Mouse (Mus musculus) c-Kit-positive CD71-negative TER-119-negative erythroid progenitor cells, embryonic 14.5 days (primary cell): ENCODE measurements around the gene Fam207a.

ENCODE experiments used
- DNase-seq: peaks from one replicate; pipeline ENCODE4 v3.0.0-alpha.2; 2013; ENCODE audit warnings: low read depth

Fam207a gene

GRCm38 (mm10) chr10:77515385-77516348, at the start of gene Fam207a:
Gene Fam207a (minus strand): TSS chr10:77515785.
- peak; percentile 90 for DNase-seq

DNA sequence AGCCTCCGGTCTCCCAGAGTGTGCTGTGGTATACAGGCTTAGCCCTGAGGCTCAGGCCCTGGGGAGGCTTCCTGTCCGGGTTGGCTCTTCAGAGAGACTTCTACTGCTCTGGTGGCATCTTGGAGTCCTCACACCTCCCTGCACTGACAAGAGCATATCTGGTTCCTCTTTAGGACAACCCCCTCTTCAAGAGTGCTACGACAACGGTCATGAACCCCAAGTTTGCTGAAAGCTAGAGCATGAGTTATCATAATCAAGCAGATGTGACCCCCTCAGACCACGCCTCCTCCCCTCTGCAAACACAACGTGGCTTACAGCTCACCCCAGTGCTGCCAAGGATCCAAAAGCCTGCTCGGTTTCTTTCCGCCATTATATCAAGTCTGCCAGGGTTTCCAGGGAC, 49.4 kb upstream of the Fam207a start:
- no peak for DNase-seq

GRCm38 (mm10) chr10:77561508-77561907, 45.9 kb upstream of the Fam207a start:
- DNase-seq: no peak

GRCm38 (mm10) chr10:77560830-77561229, 45.2 kb upstream of the Fam207a start:
- DNase-seq: no peak

DNA sequence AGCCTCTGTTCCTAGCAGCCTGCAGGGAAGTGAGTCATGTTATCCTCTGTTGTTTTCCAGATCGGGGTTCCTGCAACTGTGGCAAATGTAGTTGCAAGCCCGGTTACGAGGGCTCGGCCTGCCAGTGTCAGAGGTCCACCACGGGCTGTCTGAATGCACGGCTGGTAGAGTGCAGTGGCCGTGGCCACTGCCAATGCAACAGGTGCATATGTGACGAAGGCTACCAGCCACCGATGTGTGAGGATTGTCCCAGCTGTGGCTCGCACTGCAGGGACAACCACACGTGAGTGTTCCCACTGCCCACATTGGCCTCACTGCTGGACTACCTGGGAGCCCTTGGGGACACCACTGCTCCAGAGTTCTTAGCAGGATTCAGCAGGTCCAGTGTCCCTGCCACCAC, 44.5 kb upstream of the Fam207a start:
- no peak for DNase-seq

DNA sequence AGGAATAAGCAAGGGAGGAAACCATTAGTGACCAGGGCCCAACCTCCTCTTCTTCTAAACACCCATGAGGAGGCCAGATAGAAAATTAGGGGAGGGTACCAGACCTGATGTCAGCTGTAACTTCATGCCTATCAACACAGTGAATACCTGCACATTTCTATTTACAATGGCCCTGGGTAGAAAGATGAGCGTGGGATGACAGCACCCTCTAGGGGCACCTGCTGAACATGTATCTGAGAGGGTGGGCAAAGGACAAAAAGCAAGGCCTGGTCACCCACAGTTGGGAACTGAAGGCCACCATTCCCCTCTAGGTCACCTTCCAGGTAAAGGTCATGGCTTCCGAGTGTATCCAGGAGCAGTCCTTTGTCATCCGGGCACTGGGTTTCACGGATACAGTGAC, 42.1 kb upstream of the Fam207a start:
- DNase-seq: no peak

DNA sequence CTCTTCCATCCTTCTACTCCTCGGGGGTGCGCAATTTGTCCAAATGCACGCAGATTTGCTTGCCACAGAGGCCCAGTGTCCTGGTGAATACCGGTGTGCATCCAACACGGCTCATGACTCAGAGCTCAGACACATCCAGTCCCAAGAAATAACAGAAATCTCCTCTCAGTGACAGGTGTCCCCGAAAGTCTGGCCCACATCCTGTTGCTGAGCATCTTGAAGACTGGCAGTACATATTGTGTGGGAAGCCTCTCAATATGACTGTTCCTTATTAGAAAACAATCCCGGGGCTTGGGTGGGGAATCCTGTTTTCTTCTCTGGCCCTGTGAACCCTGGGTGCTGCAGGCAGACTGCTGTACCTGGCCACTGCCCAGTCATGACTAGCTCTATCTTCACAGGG, 41.0 kb upstream of the Fam207a start:
- DNase-seq: no peak

- DNase-seq: no peak
Measured at GRCm38 (mm10) chr10:77554918-77555317, 39.3 kb upstream of the Fam207a start.

GRCm38 (mm10) chr10:77553285-77553684, 37.7 kb upstream of the Fam207a start:
- no peak for DNase-seq

- DNase-seq: no peak
Measured at GRCm38 (mm10) chr10:77552162-77552561, 36.6 kb upstream of the Fam207a start.

DNA sequence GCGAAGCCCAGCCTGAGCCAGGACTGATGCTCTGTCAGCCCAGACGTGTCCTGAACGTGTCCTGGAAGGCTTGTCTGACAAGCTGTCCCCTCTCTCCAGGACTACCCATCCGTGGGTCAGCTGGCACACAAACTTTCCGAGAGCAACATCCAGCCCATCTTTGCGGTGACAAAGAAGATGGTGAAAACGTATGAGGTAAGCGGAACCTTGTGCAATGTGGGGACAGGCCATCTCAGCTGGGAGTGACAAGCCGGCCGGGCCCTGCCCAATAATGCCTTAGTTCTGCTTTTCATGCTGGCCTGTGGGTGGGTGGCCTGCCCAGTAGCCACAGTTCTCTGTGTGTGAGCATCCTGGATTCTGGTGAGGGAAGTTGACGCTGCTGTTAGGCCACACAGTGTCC, 35.3 kb upstream of the Fam207a start:
- DNase-seq: no peak

- DNase-seq: no peak
Measured at GRCm38 (mm10) chr10:77548576-77548975, 33.0 kb upstream of the Fam207a start.

GRCm38 (mm10) chr10:77544916-77545315, 29.3 kb upstream of the Fam207a start:
- no peak for DNase-seq

DNA sequence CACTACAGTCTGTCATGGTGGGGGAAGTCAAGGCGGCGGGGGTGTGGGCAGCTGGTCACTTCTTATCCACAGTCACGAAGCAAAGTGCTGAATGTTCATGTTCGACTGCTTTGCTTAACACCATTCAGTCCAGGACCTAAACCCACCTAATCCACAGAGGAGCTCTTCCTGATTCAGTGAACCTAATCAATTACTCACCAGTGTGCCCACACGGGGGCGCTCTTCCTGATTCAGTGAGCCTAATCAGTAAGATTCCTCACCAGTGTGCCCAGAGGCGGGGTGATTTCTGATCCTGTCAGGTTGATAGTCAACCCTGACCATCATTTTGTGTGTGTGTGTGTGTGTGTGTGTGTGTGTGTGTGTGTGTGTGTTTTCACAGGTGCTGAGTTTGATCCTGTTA, 27.6 kb upstream of the Fam207a start:
- DNase-seq: peak; percentile 58

GRCm38 (mm10) chr10:77541864-77542666, 26.5 kb upstream of the Fam207a start:
- DNase-seq: no peak

GRCm38 (mm10) chr10:77540576-77541102, 25.1 kb upstream of the Fam207a start:
- no peak for DNase-seq

DNA sequence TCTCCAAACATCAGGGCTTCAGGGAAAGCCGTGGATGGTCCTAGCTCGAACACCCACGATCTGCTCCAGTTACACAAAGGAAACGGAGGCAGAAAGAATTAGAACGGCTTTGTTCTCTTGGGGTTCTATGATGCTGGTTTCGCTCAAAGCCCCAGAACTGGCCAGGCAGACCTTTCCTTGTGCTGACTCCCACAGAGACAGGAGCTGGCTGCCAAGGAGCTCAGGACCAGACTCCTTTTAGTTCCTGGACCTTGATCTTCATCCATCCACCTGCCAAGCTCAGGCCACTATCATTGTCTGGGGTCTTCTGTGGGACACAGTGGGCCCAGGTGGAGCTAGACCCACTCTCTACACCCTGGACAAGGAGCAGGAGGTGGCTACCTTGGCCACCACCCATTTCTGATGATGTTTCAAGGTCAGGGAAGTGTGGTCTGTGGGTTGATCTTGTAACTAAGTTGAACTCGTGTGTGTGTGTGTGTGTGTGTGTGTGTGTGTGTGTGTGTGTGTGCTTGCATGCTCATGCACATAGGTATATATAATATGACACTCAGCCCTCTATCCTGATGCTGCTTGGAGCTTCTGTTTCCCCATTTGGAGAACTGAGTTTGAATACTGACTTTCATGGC, 23.8 kb upstream of the Fam207a start:
- DNase-seq: no peak

GRCm38 (mm10) chr10:77537215-77538209, 21.9 kb upstream of the Fam207a start:
- no peak for DNase-seq

DNA sequence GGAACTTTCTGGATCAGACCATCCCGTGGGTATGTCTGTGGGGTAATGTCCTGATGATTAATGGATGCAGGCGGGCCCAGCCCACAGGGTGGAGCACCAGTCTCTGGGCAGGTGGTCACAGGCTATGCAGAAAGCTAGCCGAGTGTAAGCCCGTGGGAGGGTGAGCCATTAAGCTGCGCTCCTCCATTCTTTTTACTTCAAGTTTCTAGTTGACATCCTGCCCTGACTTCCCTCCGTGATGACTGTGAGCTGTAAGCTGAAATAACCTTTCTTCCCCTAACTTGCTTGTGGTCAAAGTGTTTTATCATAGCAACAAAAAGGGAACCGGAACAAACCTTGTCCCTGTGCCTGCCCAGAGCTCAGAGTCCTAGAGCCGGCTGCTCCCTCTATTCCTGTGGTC, 21.1 kb upstream of the Fam207a start:
- DNase-seq: no peak

GRCm38 (mm10) chr10:77532020-77532413, 16.4 kb upstream of the Fam207a start:
- DNase-seq: no peak
